Mouse (Mus musculus) monocyte, adult 59 days (primary cell): ENCODE measurements around the gene Selenoh. TPM values are rescaled to one million over a fixed set of nuclear protein-coding genes. Genes with fewer than 3 reads are reported as not detected.

Source experiments
- total RNA-seq, 2 experiments: library from RNA; stranded (reverse); gene quantifications; one replicate each; pipeline ENCODE4 v1.2.4; 2023

Gene Selenoh
- 10 to 100 TPM; 22.3 to 23.7 TPM for total RNA-seq

GRCm38 (mm10) chr2:84670569-84670933 is at the start of gene Selenoh:
Gene Selenoh, minus strand, starts transcription at chr2:84670770.

GRCm38 (mm10) chr2:84714811-84715561 is 44.4 kb upstream of the Selenoh start, which contains the start of gene Zdhhc5:
Gene Zdhhc5, minus strand, starts transcription at chr2:84715180.

GRCm38 (mm10) chr2:84679016-84679415 is 8.4 kb upstream of the Selenoh start, which contains the start of gene Tmx2:
Gene Tmx2, minus strand, starts transcription at chr2:84679140.

GRCm38 (mm10) chr2:84677968-84678880 is 7.7 kb upstream of the Selenoh start, which contains the start of the genes Gm28635 and Med19:
Gene Gm28635, minus strand, starts transcription at chr2:84678041.
Gene Med19, plus strand, starts transcription at chr2:84678402.

GRCm38 (mm10) chr2:84658806-84659205 is 11.8 kb downstream of the Selenoh start, which contains the start of gene Btbd18:
Gene Btbd18, plus strand, starts transcription at chr2:84659079.

GRCm38 (mm10) chr2:84650464-84651195 is 19.9 kb downstream of the Selenoh start, which contains the start of gene Ctnnd1:
Gene Ctnnd1, minus strand, starts transcription at chr2:84650765.

Other genes starting within 250 kb of the Selenoh start
- 10 to 100 TPM; 12.5 to 19.3 TPM for gene Calcrl, start 245.4 kb downstream of the Selenoh start, total RNA-seq
- 1 to 10 TPM; 4.6 to 5.7 TPM for gene Tfpi, start 194.0 kb downstream of the Selenoh start, total RNA-seq
- 10 to 100 TPM; 63.0 to 73.0 TPM for gene Ctnnd1, start 20.0 kb downstream of the Selenoh start, total RNA-seq
- gene Btbd18, start 11.7 kb downstream of the Selenoh start, total RNA-seq: under 1 TPM; 0.21 TPM
- not detected for gene Gm28635, start 7.3 kb upstream of the Selenoh start, total RNA-seq
- gene Med19, start 7.6 kb upstream of the Selenoh start, total RNA-seq: 1 to 10 TPM; 8.4 to 8.7 TPM
- 10 to 100 TPM; 23.2 to 24.2 TPM for gene Tmx2, start 8.4 kb upstream of the Selenoh start, total RNA-seq
- gene Zdhhc5, start 44.4 kb upstream of the Selenoh start, total RNA-seq: 10 to 100 TPM; 41.6 to 44.0 TPM
- 10 to 100 TPM; 12.3 to 14.4 TPM for gene Clp1, start 56.6 kb upstream of the Selenoh start, total RNA-seq
- not detected for gene Ypel4, start 63.3 kb upstream of the Selenoh start, total RNA-seq
- gene Gm19426, start 72.9 kb upstream of the Selenoh start, total RNA-seq: not detected
- 1 to 10 TPM in 1 of 2 experiments, under 1 TPM in 1; 0.39 to 2.2 TPM for gene Serping1, start 104.7 kb upstream of the Selenoh start, total RNA-seq
- 10 to 100 TPM; 27.3 to 35.8 TPM for gene Ube2l6, start 128.1 kb upstream of the Selenoh start, total RNA-seq
- gene Smtnl1, start 151.9 kb upstream of the Selenoh start, total RNA-seq: not detected
- gene Timm10, start 156.2 kb upstream of the Selenoh start, total RNA-seq: 10 to 100 TPM in 1 of 2 experiments, 1 to 10 TPM in 1; 10.0 to 12.7 TPM
- gene Slc43a1, start 168.1 kb upstream of the Selenoh start, total RNA-seq: 1 to 10 TPM in 1 of 2 experiments, under 1 TPM in 1; 0.16 to 1.1 TPM
- not detected for gene Rtn4rl2, start 215.9 kb upstream of the Selenoh start, total RNA-seq